Mouse (Mus musculus): ENCODE data around the gene Slc7a11. TPM values are rescaled to one million over a fixed set of nuclear protein-coding genes. Genes with fewer than 3 reads are reported as not detected.
A peak's percentile ranks its signal among the peaks of the same experiment; 100 is the strongest.

The Slc7a11 gene
- total RNA-seq, 2 experiments from 2014 or later, result 0.05 TPM; not detected in 1

DNA sequence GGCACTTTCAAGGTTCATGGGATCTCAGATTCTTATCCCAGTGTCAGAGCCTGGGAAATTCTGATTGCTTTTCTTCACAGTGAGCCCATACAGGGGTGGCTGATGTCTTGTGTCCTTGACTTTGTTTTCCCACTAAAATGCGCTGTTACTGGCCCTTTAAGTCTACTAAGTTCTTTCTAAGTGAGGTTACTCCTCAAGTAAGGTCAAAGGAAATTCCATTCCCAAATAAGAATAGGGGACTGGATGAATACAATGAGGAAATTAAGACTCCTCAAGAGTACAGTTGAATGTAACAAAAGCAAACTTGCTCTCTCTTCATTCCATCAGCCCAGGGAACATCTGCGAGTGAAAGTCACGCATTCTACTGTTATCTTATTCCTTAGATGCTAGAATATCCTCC lies 24.3 kb downstream of the Slc7a11 start:
- intact Hi-C loops (cut with DNase I), result no loop called here
- DNase-seq (ENCODE audit: low spot score), result no peak

DNA sequence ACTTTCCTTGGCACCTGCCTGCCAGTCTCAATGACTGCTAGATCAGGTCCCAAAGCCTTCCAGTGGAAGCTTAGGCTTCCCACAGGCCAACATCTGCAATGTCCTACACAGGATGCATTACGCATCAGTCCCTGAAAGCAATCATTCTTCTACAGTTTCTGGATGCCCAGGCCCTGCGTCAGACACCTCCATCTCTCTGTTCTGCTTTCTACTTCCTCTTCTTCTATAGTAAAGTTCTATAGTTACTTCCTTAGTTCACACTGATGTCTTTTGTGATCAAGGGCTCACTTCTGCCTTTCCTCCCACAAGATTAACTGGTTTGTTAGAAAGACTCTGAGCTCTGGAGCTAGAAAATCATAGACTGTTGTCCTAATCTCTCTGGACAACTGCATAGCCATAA lies 36.6 kb downstream of the Slc7a11 start:
- intact Hi-C loops (cut with DNase I), result no loop called here
- no peak for DNase-seq (ENCODE audit: low spot score)

DNA sequence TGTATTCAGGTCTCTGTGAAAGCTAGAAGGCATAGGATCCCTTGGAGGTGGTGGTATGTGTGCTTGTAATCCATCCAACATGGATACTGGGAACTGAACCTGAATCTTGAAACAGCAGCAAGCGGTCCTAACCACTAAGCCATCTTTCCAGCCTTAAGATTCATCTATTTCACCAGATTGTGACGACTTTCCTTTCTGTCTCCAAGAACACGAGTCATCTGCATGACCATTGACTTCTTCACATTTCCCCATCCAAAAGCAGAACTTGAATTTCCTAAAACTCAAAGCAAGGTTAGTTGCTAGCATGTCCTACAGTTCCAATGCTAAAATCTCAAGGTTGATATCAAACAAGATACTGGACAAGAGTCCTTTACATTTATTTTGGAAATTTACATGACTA lies 37.5 kb downstream of the Slc7a11 start:
- intact Hi-C loops (cut with DNase I), result no loop called here
- no peak for DNase-seq (ENCODE audit: low spot score)

DNA sequence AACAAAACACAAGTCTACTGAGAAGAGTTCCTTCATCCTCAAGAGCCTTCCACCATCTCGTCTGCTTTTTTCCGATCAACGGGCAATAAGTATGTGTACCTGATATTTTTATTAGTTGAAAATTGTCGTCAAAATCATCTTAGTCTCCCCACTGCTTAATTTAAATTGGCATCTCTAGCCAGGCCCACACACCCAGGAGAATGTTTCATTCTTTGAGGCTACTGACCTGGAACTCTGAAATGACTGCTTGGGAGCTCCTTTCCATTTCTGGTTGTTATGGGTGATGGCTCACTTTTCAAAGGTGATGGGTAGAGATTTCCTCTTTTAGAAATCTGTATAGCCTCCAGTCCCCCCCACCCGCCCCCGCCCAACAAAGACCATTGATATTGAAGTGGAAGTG lies 54.6 kb downstream of the Slc7a11 start:
- DNase-seq (ENCODE audit: low spot score), result no peak
- intact Hi-C loops (cut with DNase I), result loop anchor here (10.0 kb wide), 1 partner anchor 786 kb away; no protein-coding TSS in a partner anchor

- intact Hi-C loops (cut with DNase I), result loop anchor here (10.0 kb wide), 1 partner anchor 787 kb away; no protein-coding TSS in a partner anchor
- DNase-seq (ENCODE audit: low spot score), result no peak
These were observed 55.1 kb downstream of the Slc7a11 start for GRCm38 (mm10) chr3:50388288-50388687.

DNA sequence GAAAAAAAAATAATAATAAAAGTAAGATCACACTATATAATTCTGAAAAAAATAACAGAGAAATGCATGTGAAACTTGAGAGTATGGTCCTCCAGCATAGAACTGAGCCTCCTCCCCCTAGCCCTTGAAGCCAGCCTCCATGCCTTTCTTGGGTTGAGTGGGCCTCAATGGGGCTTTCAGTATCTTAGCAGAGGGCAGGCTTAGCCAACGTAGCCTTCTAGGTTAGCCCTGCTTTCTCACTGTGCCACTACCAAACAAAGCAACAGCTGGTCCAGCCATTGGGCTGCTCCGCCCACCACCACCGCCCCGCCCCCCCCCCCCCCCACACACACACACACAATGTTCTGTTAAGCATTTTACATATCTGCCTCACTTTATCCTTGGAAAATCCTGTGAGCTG lies 56.1 kb downstream of the Slc7a11 start:
- intact Hi-C loops (cut with DNase I), result loop anchor here (10.0 kb wide), 1 partner anchor 788 kb away; no protein-coding TSS in a partner anchor

GRCm38 (mm10) chr3:50386561-50387221 lies 56.7 kb downstream of the Slc7a11 start:
- DNase-seq (ENCODE audit: low spot score), result no peak
- intact Hi-C loops (cut with DNase I), result loop anchor here (10.0 kb wide), 1 partner anchor 788 kb away; no protein-coding TSS in a partner anchor

More for the DNA sequence above, 56.1 kb downstream of the Slc7a11 start:
- no peak for DNase-seq (ENCODE audit: low spot score)

DNA sequence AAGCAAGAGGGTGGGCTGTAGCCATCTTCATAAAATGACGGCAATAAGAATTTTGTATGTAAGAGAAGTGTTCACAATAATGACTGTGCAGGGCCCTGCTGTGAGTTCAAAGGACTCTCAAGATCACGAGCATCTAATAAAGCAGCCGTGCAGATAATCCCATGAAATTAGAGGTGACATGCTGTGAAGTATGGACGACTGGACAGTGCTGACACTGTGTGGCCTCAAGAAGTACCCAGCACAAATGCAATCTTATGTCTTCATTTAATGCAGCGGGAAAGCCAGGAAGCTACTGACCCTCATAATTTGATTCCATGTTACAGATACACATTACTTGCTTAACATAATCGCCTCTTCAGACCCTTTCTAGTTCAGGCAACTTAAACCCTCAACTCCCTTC lies 57.3 kb downstream of the Slc7a11 start:
- DNase-seq (ENCODE audit: low spot score), result no peak
- intact Hi-C loops (cut with DNase I), result loop anchor here (10.0 kb wide), 1 partner anchor 789 kb away; no protein-coding TSS in a partner anchor

DNA sequence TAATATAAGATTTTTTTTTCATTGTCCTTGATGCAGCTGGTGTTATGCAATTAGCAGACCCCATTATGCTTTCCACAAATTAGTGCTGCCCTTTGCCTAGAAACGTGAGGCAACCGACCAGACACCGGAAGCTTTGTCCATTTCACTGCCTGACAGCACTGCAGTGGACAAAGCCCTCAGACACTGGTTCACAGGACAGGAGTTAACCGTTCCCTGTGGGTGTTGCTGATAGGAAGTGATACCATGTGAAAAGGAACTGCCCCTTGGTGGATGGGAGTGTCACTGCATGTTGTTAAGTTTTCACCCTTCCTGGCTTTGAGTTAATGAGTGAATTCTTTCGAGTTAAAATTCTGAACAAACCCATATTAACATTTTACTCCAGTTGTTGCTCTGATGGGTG lies 60.7 kb downstream of the Slc7a11 start:
- DNase-seq (ENCODE audit: low spot score), result no peak
- intact Hi-C loops (cut with DNase I), result loop anchor here (5.0 to 10.0 kb wide), 3 partner anchors 525 to 792 kb away; no protein-coding TSS in a partner anchor

- DNase-seq (ENCODE audit: low spot score), result no peak
- intact Hi-C loops (cut with DNase I), result loop anchor here (2.0 to 10.0 kb wide), 4 partner anchors 77 to 793 kb away; no protein-coding TSS in a partner anchor
These were observed 61.3 kb downstream of the Slc7a11 start for GRCm38 (mm10) chr3:50381861-50382693.

GRCm38 (mm10) chr3:50381160-50381860 lies 62.1 kb downstream of the Slc7a11 start:
- peak; percentile 15 for DNase-seq (ENCODE audit: low spot score)
- intact Hi-C loops (cut with DNase I), result loop anchor here (2.0 to 10.0 kb wide), 4 partner anchors 77 to 793 kb away; no protein-coding TSS in a partner anchor

DNA sequence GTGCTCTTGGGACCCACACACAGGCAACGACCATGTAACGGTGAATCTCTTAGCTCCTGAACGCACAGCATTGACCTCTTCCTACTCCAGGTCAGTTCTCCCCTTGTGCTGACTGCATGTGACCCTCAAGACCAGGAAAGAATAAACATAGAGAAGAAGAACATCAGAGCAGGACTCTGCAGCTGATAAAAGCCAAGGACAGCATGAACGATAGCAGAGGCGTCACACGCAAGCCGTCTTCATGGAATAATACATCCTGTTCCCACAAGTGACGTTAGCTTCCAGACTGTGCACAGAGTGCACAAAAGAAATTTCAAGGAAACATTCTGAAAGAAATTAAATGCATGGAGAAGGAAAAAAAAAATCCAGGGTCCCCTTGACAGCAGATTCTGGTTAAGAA lies 63.5 kb downstream of the Slc7a11 start:
- no peak for DNase-seq (ENCODE audit: low spot score)
- intact Hi-C loops (cut with DNase I), result loop anchor here (2.0 to 10.0 kb wide), 4 partner anchors 75 to 795 kb away; no protein-coding TSS in a partner anchor

DNA sequence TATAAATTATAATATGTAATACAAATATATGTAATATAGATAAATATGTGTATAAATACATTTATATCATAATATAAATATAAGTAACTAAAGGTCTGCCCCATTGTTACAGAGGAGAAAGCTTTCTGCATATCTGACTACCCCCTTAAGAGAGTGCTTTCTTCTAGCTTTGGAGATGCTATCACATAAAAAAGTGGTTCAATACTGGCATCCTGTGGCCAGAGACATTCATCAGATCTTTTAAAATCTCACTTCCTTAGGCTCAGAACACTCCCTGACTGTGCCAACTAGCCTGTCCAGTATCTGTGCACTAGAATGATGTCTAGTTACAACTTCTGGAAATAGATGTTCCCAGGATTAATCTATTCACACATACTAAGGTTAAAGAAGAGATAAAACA lies 67.9 kb downstream of the Slc7a11 start:
- intact Hi-C loops (cut with DNase I), result no loop called here
- no peak for DNase-seq (ENCODE audit: low spot score)

GRCm38 (mm10) chr3:50369791-50370190 lies 73.6 kb downstream of the Slc7a11 start:
- intact Hi-C loops (cut with DNase I), result no loop called here
- DNase-seq (ENCODE audit: low spot score), result no peak

- no peak for DNase-seq (ENCODE audit: low spot score)
- intact Hi-C loops (cut with DNase I), result no loop called here
These were observed 76.2 kb downstream of the Slc7a11 start for GRCm38 (mm10) chr3:50367175-50367574.

DNA sequence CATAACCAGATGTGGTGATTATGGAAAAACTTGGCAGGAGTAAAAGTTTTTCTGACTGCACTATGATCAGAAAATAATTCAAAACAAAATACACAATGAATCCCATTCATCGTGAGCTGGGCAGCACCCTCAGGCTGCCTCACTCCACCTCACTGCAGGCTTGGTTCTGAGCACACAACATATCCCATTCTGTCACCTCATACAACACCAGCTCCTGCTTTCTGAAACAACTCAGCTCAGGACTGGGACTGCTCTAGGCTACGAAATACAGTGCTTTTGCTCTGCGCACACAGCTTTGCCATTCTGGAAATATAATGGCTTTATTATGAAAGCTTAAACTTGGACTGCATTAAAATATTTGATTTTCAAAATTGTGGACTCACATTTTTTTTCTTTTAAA lies 79.8 kb downstream of the Slc7a11 start:
- DNase-seq (ENCODE audit: low spot score), result no peak
- intact Hi-C loops (cut with DNase I), result no loop called here

- no peak for DNase-seq (ENCODE audit: low spot score)
These were observed 96.3 kb downstream of the Slc7a11 start for GRCm38 (mm10) chr3:50347081-50347480.

GRCm38 (mm10) chr3:50344411-50344810 lies 99.0 kb downstream of the Slc7a11 start:
- intact Hi-C loops (cut with DNase I), result no loop called here
- no peak for DNase-seq (ENCODE audit: low spot score)

More at GRCm38 (mm10) chr3:50347081-50347480, 96.3 kb downstream of the Slc7a11 start:
- intact Hi-C loops (cut with DNase I), result no loop called here

GRCm38 (mm10) chr3:50324524-50324923 lies 118.9 kb downstream of the Slc7a11 start:
- intact Hi-C loops (cut with DNase I), result no loop called here
- DNase-seq (ENCODE audit: low spot score), result no peak

- intact Hi-C loops (cut with DNase I), result no loop called here
- DNase-seq (ENCODE audit: low spot score), result no peak
These were observed 119.5 kb downstream of the Slc7a11 start for GRCm38 (mm10) chr3:50323881-50324280.

Data from heart, postnatal 25 days (tissue).